10 mouse cellular contexts compared by ENCODE assay signal in the genomic region with DNA sequence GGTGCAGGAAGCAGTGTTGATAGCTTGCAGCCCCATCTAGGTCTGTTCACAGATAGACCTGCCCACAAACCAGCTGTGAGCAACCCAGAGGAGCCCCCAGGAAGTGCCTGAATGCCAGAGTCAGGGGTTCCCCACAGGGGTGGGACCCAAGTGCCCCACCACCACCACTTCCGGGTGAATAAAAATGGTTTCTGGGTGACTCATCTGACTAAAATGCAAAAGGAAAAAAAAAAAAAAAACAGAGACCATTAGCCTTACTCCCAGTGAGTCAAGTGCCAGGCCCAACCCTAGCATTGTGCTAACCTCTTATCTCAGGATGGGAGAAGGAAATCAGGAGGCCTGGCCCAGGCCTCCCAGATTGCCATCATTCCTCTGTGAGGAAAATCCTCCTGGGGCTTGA. TPM values are rescaled to one million over a fixed set of nuclear protein-coding genes. Genes with fewer than 3 reads are reported as not detected.
DNase-seq lines count a peak whose midpoint lies in the region; ATAC-seq and TF ChIP-seq lines count a peak whose summit lies in the region.
"Had no signal": no experiment of that assay in that cellular context is flagged by ENCODE, and none has a peak within 500 bp of the region (broad histone marks: within the 10 kb centered on the region; RNA-seq: fewer than 3 reads in every experiment).

No protein-coding gene starts in this region.

- WGBS in heart, embryonic 16.5 days: 0% methylated on average over 1 of the region's 1 CpGs
- WGBS in forebrain, embryonic 10.5 days: 91% methylated on average over 1 of the region's 1 CpGs
- 38% methylated on average over 1 of the region's 1 CpGs for WGBS in kidney, embryonic 16.5 days

- peak; percentile 83 for DNase-seq in 3T3-L1 (ENCODE audit: low read depth, low spot score)
- peak; percentile 4 for DNase-seq in ES-E14 (ENCODE audit: low read depth, low spot score)
- DNase-seq in right cerebral cortex, postnatal 25 days: no peak
- DNase-seq in cerebellum, postnatal 36 days: no peak
- DNase-seq in forebrain, embryonic 10.5 days (ENCODE audit: extremely low spot score, low spot score): no peak

- no peak overlapping the region for H3K27ac ChIP-seq in ES-E14 (ENCODE audit: insufficient read depth, low read depth, low read length, poor library complexity, severe bottlenecking)
- peak overlapping the region; percentile 70 for H3K27ac ChIP-seq in heart, embryonic 16.5 days (ENCODE audit: low read length)
- H3K27ac ChIP-seq in forebrain, embryonic 10.5 days: no peak overlapping the region
- no peak overlapping the region for H3K27ac ChIP-seq in kidney, embryonic 16.5 days (ENCODE audit: low read length)
- H3K27ac ChIP-seq: limb, embryonic 13.5 days had no signal

- no peaks in the 10 kb centered on the region for H3K4me1 ChIP-seq in ES-E14 (ENCODE audit: control insufficient read depth in 2 of 2, insufficient read depth in 2 of 2, low read length in 2 of 2, poor library complexity in 1 of 2)
- peaks cover 20% of the 10 kb centered on the region for H3K4me1 ChIP-seq in heart, embryonic 16.5 days (ENCODE audit: control insufficient read depth, insufficient read depth, low read length)
- H3K4me1 ChIP-seq in forebrain, embryonic 10.5 days: no peaks in the 10 kb centered on the region
- no peaks in the 10 kb centered on the region for H3K4me1 ChIP-seq in kidney, embryonic 16.5 days (ENCODE audit: insufficient read depth, low read length)
- H3K4me1 ChIP-seq: embryonic facial prominence, embryonic 12.5 days had no signal

- ATAC-seq in heart, embryonic 16.5 days (replicated peaks; ENCODE audit: extremely low read depth, insufficient read depth, low FRiP score): peak; percentile 47
- ATAC-seq in monocyte, adult 5-6 weeks (replicated peaks; ENCODE audit: insufficient number of reproducible peaks, low FRiP score, low TSS enrichment, poor library complexity, severe bottlenecking): peak; percentile 42; the same call in 1 of the 2 replicates
- ATAC-seq in kidney, embryonic 16.5 days (ENCODE audit: low FRiP score, low TSS enrichment): no peak

- H3K4me3 ChIP-seq in ES-E14 (ENCODE audit: insufficient read depth in 1 of 2, low read depth in 1 of 2, low read length in 2 of 2, poor library complexity in 1 of 2, severe bottlenecking in 1 of 2): no peak overlapping the region
- no peak overlapping the region for H3K4me3 ChIP-seq in heart, embryonic 16.5 days (ENCODE audit: low read length)
- no peak overlapping the region for H3K4me3 ChIP-seq in forebrain, embryonic 10.5 days
- no peak overlapping the region for H3K4me3 ChIP-seq in kidney, embryonic 16.5 days (ENCODE audit: low read length)
- H3K4me3 ChIP-seq: embryonic facial prominence, embryonic 12.5 days; limb, embryonic 13.5 days had no signal

- H3K36me3 ChIP-seq in ES-E14 (ENCODE audit: control insufficient read depth, insufficient read depth, low read length, poor library complexity, severe bottlenecking): no peaks in the 10 kb centered on the region
- peaks cover 20% of the 10 kb centered on the region; the same call in 1 of the 2 replicates for H3K36me3 ChIP-seq in heart, embryonic 16.5 days (ENCODE audit: control insufficient read depth, insufficient read depth)
- peaks cover 23% of the 10 kb centered on the region for H3K36me3 ChIP-seq in forebrain, embryonic 10.5 days (replicated peaks)
- H3K36me3 ChIP-seq in kidney, embryonic 16.5 days (ENCODE audit: insufficient read depth, low read length): no peaks in the 10 kb centered on the region
- H3K36me3 ChIP-seq: embryonic facial prominence, embryonic 12.5 days had no signal

- no peak overlapping the region for H3K9ac ChIP-seq in ES-E14 (ENCODE audit: insufficient read depth, low read depth, low read length, poor library complexity, severe bottlenecking)
- H3K9ac ChIP-seq in heart, embryonic 16.5 days (ENCODE audit: low read length): no peak overlapping the region
- no peak overlapping the region for H3K9ac ChIP-seq in kidney, embryonic 16.5 days (replicated peaks; ENCODE audit: low read length)
- H3K9ac ChIP-seq: embryonic facial prominence, embryonic 12.5 days; limb, embryonic 13.5 days had no signal

- no peak overlapping the region for H3K4me2 ChIP-seq in heart, embryonic 16.5 days (ENCODE audit: low read depth, low read length)
- H3K4me2 ChIP-seq in kidney, embryonic 16.5 days (replicated peaks; ENCODE audit: low read depth, low read length): no peak overlapping the region
- H3K4me2 ChIP-seq: embryonic facial prominence, embryonic 12.5 days; limb, embryonic 13.5 days had no signal

- no peaks in the 10 kb centered on the region for H3K27me3 ChIP-seq in heart, embryonic 16.5 days (ENCODE audit: control insufficient read depth, insufficient read depth, low read length)
- no peaks in the 10 kb centered on the region for H3K27me3 ChIP-seq in forebrain, embryonic 10.5 days (ENCODE audit: poor library complexity, severe bottlenecking)
- no peaks in the 10 kb centered on the region for H3K27me3 ChIP-seq in kidney, embryonic 16.5 days (ENCODE audit: insufficient read depth, low read length)
- H3K27me3 ChIP-seq: embryonic facial prominence, embryonic 12.5 days; limb, embryonic 13.5 days had no signal

- in situ Hi-C loops in ES-E14 (cut with MboI; ENCODE audit: low sequenced_read_pairs in 2 of 2, unreplicated experiment in 2 of 2): no loop called here

- H3K9me3 ChIP-seq in ES-E14 (ENCODE audit: control insufficient read depth, insufficient read depth, low read depth, low read length): no peaks in the 10 kb centered on the region
- no peaks in the 10 kb centered on the region for H3K9me3 ChIP-seq in heart, embryonic 16.5 days (replicated peaks; ENCODE audit: control insufficient read depth, low read length)
- no peaks in the 10 kb centered on the region for H3K9me3 ChIP-seq in forebrain, embryonic 10.5 days
- no peaks in the 10 kb centered on the region for H3K9me3 ChIP-seq in kidney, embryonic 16.5 days (ENCODE audit: low read length)
- H3K9me3 ChIP-seq: embryonic facial prominence, embryonic 12.5 days; limb, embryonic 13.5 days had no signal

TF ChIP-seq in ES-E14, 5 proteins besides CTCF, POLR2A, EP300 and RAD21:
- TF ChIP-seq ZC3H11A (IDR thresholded peaks at IDR 0.05; ENCODE audit: borderline replicate concordance, low read depth, low read length) (no peak), ZNF384 (IDR thresholded peaks at IDR 0.05; ENCODE audit: low read depth, low read length) (peak; percentile 57; the same call in 1 of the 2 replicates), CHD2 (IDR thresholded peaks at IDR 0.05; ENCODE audit: low read depth, low read length) (no peak)
TF ChIP-seq in ES-E14: peak in this region for 1.

RNA-seq across cellular contexts. Expression of a gene that starts 21.5 kb away (rescaled TPM):
- 13.6 and 23.2 TPM in 2 replicates for total RNA-seq in ES-E14 (2012; rRNA removed)
- 27.8 and 27.9 TPM in 2 replicates for polyA plus RNA-seq in heart, embryonic 16.5 days (2015; fragmentation: Nextera tagmentation; extraction: Ambion mirVana)
- total RNA-seq in monocyte, adult 5-6 weeks (2017): 6.2 to 8.1 TPM (median 7.8 TPM) in 3 replicates
- 7.5 and 8.5 TPM in 2 replicates for polyA plus RNA-seq in forebrain, embryonic 10.5 days (2016; fragmentation: Nextera tagmentation; extraction: Ambion mirVana)
- 8.4 and 10.6 TPM in 2 replicates for polyA plus RNA-seq in kidney, embryonic 16.5 days (2015; fragmentation: Nextera tagmentation; extraction: Ambion mirVana)

RNA-seq across cellular contexts. Expression of a gene that starts 26.7 kb away (rescaled TPM):
- not detected in 2 replicates for total RNA-seq in ES-E14 (2012; rRNA removed)
- 0.11 TPM in 1 of 2 replicates, not detected in the other for polyA plus RNA-seq in heart, embryonic 16.5 days (2015; fragmentation: Nextera tagmentation; extraction: Ambion mirVana)
- not detected in 3 replicates for total RNA-seq in monocyte, adult 5-6 weeks (2017)
- 0.05 and 0.10 TPM in 2 replicates for polyA plus RNA-seq in forebrain, embryonic 10.5 days (2016; fragmentation: Nextera tagmentation; extraction: Ambion mirVana)
- polyA plus RNA-seq in kidney, embryonic 16.5 days (2015; fragmentation: Nextera tagmentation; extraction: Ambion mirVana): 0.06 TPM in 1 of 2 replicates, not detected in the other

Comparison
In these comparisons a context has a peak if more than half of its experiments do, and no peak if none do; other contexts are left out.
1. DNase-seq: peak in 3T3-L1 (single experiment) and ES-E14 (single experiment); none in right cerebral cortex, postnatal 25 days (single experiment), cerebellum, postnatal 36 days (0 of 2) and forebrain, embryonic 10.5 days (single experiment).